Mouse (Mus musculus): ENCODE measurements around the gene Fam155a. TPM values are rescaled to one million over a fixed set of nuclear protein-coding genes. Genes with fewer than 3 reads are reported as not detected.

The Fam155a gene
- polyA plus RNA-seq, 1 experiment from 2014 or later: 0.89 TPM

- 0 out of 2 replicates have a peak, but pooled peaks cover 3% of the 10 kb centered on the region for H3K27me3 ChIP-seq
- no peaks in the 10 kb centered on the region for H3K9me3 ChIP-seq
- H3K27ac ChIP-seq: no peak overlapping the region
- H3K4me2 ChIP-seq (replicated peaks): no peak overlapping the region
- peaks cover 10% of the 10 kb centered on the region for H3K4me1 ChIP-seq
- no peaks in the 10 kb centered on the region for H3K36me3 ChIP-seq
- H3K4me3 ChIP-seq: no peak overlapping the region
- H3K9ac ChIP-seq: no peak overlapping the region
- ATAC-seq (ENCODE audit: low FRiP score, low read depth): no peak
- 59% methylated on average over 11 of the region's 11 CpGs for WGBS
Measured at GRCm38 (mm10) chr8:9239741-9240140, 531.2 kb downstream of the Fam155a start.

GRCm38 (mm10) chr8:9238974-9239373, 532.0 kb downstream of the Fam155a start:
- Histone ChIP-seq H3K9ac (no peak overlapping the region), H3K4me2 (replicated peaks) (no peak overlapping the region), H3K4me1 (peaks cover 10% of the 10 kb centered on the region), H3K4me3 (no peak overlapping the region), H3K27ac (no peak overlapping the region), H3K36me3 (no peaks in the 10 kb centered on the region), H3K9me3 (no peaks in the 10 kb centered on the region), H3K27me3 (0 out of 2 replicates have a peak, but pooled peaks cover 3% of the 10 kb centered on the region)
- WGBS: 63% methylated on average over 9 of the region's 9 CpGs
- ATAC-seq (ENCODE audit: low FRiP score, low read depth): no peak

DNA sequence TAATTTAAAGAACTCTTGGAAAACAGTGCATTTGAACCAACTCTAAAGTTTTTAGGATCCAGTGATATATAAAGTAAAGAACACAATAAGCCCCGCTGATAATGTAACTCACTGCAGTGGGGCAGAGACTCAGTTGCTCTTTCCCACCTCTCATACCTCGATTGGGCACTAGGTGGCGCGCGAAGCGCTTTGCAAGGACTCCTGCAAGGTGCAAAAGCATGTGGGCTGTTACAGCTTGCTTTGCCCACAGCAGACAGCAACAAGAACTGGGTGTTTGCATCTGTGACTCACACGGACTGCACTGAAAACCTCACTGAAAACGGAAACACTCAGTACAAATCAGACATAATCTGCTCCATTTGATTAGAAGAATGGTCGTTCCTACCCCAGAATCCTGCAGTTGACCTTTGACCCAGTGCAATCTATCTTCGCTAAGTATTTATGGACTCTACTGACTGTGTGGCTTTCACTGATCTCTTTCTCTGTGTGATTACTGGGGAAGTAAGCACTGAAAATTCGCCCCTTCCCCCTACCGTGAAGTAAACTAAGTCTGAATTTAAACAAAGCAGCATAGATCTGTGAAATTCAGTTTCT, 537.5 kb downstream of the Fam155a start:
- 0 out of 2 replicates have a peak overlapping the region, but pooled peaks have one; percentile 11 for H3K4me2 ChIP-seq (replicated peaks)
- H3K9me3 ChIP-seq: no peaks in the 10 kb centered on the region
- H3K4me1 ChIP-seq: peaks cover 7% of the 10 kb centered on the region; the same call in 1 of the 2 replicates
- H3K27me3 ChIP-seq: 0 out of 2 replicates have a peak, but pooled peaks cover 3% of the 10 kb centered on the region
- H3K27ac ChIP-seq: no peak overlapping the region
- ATAC-seq (ENCODE audit: low FRiP score, low read depth): peak; percentile 83
- H3K9ac ChIP-seq: no peak overlapping the region
- WGBS: 3% methylated on average over 12 of the region's 12 CpGs
- H3K4me3 ChIP-seq: no peak overlapping the region
- H3K36me3 ChIP-seq: no peaks in the 10 kb centered on the region

DNA sequence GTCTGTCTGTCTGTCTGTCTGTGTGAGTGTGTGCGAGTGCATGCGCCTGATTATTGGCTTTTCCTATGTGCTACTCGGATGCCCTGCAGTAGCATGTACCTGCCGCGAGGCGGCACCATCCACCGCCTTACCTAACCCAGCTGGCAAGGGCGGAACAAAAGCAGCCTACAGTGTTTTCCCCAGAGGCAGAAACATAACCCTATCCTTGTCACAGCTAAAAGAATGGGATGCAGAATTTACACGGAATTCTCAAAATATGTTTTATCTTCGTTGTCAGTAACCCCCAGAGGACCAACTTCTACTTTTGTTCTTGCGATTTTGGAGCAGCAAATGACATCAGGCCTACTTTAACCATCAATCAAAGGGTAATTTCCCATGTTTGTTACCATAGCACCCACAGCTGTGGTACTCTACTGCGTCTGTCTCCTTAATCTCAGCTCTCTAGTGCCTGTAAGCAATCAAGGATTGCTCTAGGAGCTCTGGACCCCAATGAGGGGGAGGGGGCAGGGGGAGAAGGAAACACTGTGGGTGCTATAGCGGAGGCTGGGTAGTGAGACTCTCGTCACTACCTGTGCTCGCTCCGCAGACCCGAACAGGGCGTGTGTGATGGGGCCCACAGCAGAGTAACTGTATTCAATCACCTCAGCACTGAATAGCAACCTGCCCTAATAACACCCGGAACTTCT, 543.0 kb downstream of the Fam155a start:
- WGBS: 35% methylated on average over 19 of the region's 19 CpGs
- Histone ChIP-seq H3K27me3 (no peaks in the 10 kb centered on the region), H3K36me3 (no peaks in the 10 kb centered on the region), H3K4me1 (no peaks in the 10 kb centered on the region), H3K9me3 (no peaks in the 10 kb centered on the region), H3K4me2 (replicated peaks) (no peak overlapping the region), H3K27ac (no peak overlapping the region), H3K9ac (no peak overlapping the region), H3K4me3 (no peak overlapping the region)
- peak; percentile 54 for ATAC-seq (ENCODE audit: low FRiP score, low read depth)

- Histone ChIP-seq H3K4me3 (no peak overlapping the region), H3K36me3 (no peaks in the 10 kb centered on the region), H3K9me3 (no peaks in the 10 kb centered on the region), H3K4me2 (replicated peaks) (no peak overlapping the region), H3K4me1 (no peaks in the 10 kb centered on the region), H3K27ac (no peak overlapping the region), H3K9ac (no peak overlapping the region), H3K27me3 (no peaks in the 10 kb centered on the region)
- no peak for ATAC-seq (ENCODE audit: low FRiP score, low read depth)
- WGBS: 82% methylated on average over 7 of the region's 7 CpGs
Measured at GRCm38 (mm10) chr8:9226767-9227166, 544.2 kb downstream of the Fam155a start.

GRCm38 (mm10) chr8:9211751-9212150, 559.2 kb downstream of the Fam155a start:
- no peak overlapping the region for H3K4me2 ChIP-seq (replicated peaks)
- H3K27me3 ChIP-seq: no peaks in the 10 kb centered on the region
- ATAC-seq (ENCODE audit: low FRiP score, low read depth): no peak
- no peaks in the 10 kb centered on the region for H3K36me3 ChIP-seq
- 57% methylated on average over 4 of the region's 4 CpGs for whole genome bisulfite sequencing
- no peaks in the 10 kb centered on the region for H3K9me3 ChIP-seq
- H3K27ac ChIP-seq: no peak overlapping the region
- no peak overlapping the region for H3K4me3 ChIP-seq
- H3K9ac ChIP-seq: no peak overlapping the region
- peaks cover 9% of the 10 kb centered on the region; the same call in 1 of the 2 replicates for H3K4me1 ChIP-seq

- WGBS: 95% methylated on average over 31 of the region's 31 CpGs
- no peaks in the 10 kb centered on the region for H3K27me3 ChIP-seq
- no peak for ATAC-seq (ENCODE audit: low FRiP score, low read depth)
Measured at GRCm38 (mm10) chr8:9207505-9208051, 563.4 kb downstream of the Fam155a start.

DNA sequence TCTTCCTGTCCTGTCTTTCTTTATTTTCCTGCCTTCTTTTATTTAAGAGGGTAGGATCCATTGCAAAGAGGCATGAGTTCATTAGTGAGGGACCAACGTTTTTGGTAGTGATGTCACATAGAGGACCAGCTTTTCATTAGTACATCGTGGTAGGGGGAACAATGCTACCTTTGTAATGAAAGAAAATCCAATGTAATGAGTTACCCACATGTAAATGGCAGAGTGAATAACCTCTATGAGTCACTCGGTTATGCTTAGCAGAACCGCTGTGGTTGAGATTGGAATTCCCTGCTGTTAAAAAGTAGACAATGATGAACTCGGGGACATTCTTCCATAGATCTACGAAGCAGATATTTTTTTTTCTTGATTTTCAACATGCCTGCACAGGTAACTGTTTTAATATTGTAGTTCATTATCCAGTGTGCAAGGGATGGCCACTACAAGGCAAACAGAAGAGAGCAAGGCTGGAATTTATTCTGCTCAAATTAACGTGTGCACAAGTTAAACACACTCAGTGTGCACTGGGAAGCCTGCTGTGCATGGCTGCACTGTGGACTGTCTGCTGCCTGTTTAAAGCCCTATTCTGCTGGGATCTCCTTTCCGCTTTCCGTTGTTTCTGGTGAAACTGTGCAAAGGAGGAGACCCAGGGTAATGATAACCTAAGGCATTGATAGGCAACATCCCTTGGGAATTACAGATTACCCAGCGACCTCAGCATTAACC, 566.5 kb downstream of the Fam155a start:
- ATAC-seq (ENCODE audit: low FRiP score, low read depth): no peak
- Histone ChIP-seq H3K9ac (no peak overlapping the region), H3K4me1 (peaks cover 3% of the 10 kb centered on the region; the same call in 1 of the 2 replicates), H3K27me3 (no peaks in the 10 kb centered on the region), H3K9me3 (no peaks in the 10 kb centered on the region), H3K4me3 (no peak overlapping the region), H3K4me2 (replicated peaks) (no peak overlapping the region), H3K36me3 (no peaks in the 10 kb centered on the region), H3K27ac (no peak overlapping the region)
- WGBS: 57% methylated on average over 10 of the region's 10 CpGs

More at GRCm38 (mm10) chr8:9207505-9208051, 563.4 kb downstream of the Fam155a start:
- Histone ChIP-seq H3K4me2 (replicated peaks) (no peak overlapping the region), H3K4me1 (peaks cover 3% of the 10 kb centered on the region; the same call in 1 of the 2 replicates), H3K36me3 (no peaks in the 10 kb centered on the region), H3K9ac (no peak overlapping the region), H3K4me3 (no peak overlapping the region), H3K27ac (no peak overlapping the region), H3K9me3 (no peaks in the 10 kb centered on the region)

- H3K36me3 ChIP-seq: no peaks in the 10 kb centered on the region
- ATAC-seq (ENCODE audit: low FRiP score, low read depth): 0 out of 2 replicates have a peak, but pooled peaks have one; percentile 24
- H3K4me2 ChIP-seq (replicated peaks): no peak overlapping the region
Measured at GRCm38 (mm10) chr8:9200099-9200498, 570.9 kb downstream of the Fam155a start.

GRCm38 (mm10) chr8:9191682-9192081, 579.3 kb downstream of the Fam155a start:
- Histone ChIP-seq H3K27ac (no peak overlapping the region), H3K9me3 (no peaks in the 10 kb centered on the region), H3K4me2 (replicated peaks) (no peak overlapping the region), H3K36me3 (no peaks in the 10 kb centered on the region), H3K27me3 (no peaks in the 10 kb centered on the region), H3K4me1 (peaks cover 8% of the 10 kb centered on the region; the same call in 1 of the 2 replicates), H3K4me3 (no peak overlapping the region), H3K9ac (no peak overlapping the region)
- no peak for ATAC-seq (ENCODE audit: low FRiP score, low read depth)
- 83% methylated on average over 3 of the region's 3 CpGs for WGBS

More at GRCm38 (mm10) chr8:9200099-9200498, 570.9 kb downstream of the Fam155a start:
- Histone ChIP-seq H3K9me3 (no peaks in the 10 kb centered on the region), H3K9ac (no peak overlapping the region), H3K4me1 (peaks cover 19% of the 10 kb centered on the region), H3K27me3 (no peaks in the 10 kb centered on the region), H3K27ac (no peak overlapping the region), H3K4me3 (no peak overlapping the region)
- 86% methylated on average over 3 of the region's 3 CpGs for WGBS

DNA sequence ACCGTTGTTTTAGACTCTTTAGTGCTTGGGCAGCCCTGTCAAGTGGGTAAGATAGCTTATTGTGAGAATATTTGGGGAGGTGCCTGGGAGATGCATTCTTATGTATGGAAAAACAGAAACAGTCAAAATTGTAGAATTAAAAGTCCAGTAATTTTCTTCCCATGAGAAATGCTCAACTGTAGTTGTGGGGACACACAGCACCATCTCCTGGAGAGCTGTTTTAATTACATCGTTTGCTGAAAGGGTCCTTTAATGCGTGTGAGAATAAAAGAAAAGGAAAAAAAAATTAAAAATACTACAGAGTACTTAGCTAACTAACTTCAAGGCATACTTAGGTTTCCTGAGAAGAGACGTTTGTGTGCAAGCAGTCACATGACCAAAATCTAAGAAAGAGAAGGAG, 582.3 kb downstream of the Fam155a start:
- ATAC-seq (ENCODE audit: low FRiP score, low read depth): no peak
- Histone ChIP-seq H3K4me3 (no peak overlapping the region), H3K36me3 (no peaks in the 10 kb centered on the region), H3K27ac (no peak overlapping the region), H3K9me3 (no peaks in the 10 kb centered on the region), H3K9ac (no peak overlapping the region), H3K4me1 (no peaks in the 10 kb centered on the region), H3K4me2 (replicated peaks) (no peak overlapping the region), H3K27me3 (no peaks in the 10 kb centered on the region)
- 41% methylated on average over 4 of the region's 4 CpGs for WGBS

DNA sequence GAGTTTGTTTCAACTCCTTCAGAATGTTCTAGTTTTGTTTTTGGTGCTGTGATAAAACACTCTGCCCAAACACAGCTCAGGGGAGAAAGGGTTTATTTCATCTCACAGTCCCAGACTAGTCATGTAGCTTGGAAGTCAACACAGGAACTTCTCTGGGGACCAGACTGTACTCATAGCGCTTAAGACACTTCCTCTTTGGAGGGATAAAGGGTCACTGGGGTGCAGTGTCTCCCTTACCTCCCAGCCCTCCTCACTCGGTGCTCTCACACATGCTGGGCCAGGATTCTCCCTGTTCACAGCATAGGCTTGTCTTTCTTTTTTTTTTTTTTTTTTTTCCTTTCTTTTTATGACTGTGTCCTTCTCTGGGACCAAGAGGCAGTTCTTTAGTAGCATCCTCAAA, 585.8 kb downstream of the Fam155a start:
- H3K27ac ChIP-seq: no peak overlapping the region
- no peaks in the 10 kb centered on the region for H3K9me3 ChIP-seq
- no peak overlapping the region for H3K4me3 ChIP-seq
- H3K4me2 ChIP-seq (replicated peaks): no peak overlapping the region
- H3K9ac ChIP-seq: no peak overlapping the region
- no peaks in the 10 kb centered on the region for H3K4me1 ChIP-seq
- no peaks in the 10 kb centered on the region for H3K36me3 ChIP-seq
- H3K27me3 ChIP-seq: no peaks in the 10 kb centered on the region
- 66% methylated on average over 2 of the region's 2 CpGs for WGBS
- no peak for ATAC-seq (ENCODE audit: low FRiP score, low read depth)

Measured in limb, embryonic 13.5 days (tissue).